Comparison of ENCODE assay signal across 24 mouse cellular contexts in the genomic region with DNA sequence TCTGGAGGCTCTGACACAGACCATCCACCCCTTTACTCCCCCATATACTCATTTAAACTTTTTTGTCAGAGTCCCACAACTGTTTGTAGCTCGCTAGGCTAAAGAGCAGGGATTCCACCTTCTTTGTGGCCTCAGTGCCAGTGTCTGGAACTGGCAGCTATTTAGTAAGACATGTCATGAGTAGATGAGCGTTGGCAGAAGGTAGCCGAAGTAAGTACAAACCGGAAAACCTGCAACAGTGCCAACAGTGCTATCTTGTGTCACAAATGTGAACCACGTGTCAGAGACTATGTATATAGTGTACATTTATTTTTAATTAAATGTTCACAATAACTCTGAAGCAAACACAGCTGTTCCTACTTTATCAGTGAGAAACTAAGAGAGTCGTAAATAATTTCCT. TPM values are rescaled to one million over a fixed set of nuclear protein-coding genes. Genes with fewer than 3 reads are reported as not detected.
DNase-seq lines count a peak whose midpoint lies in the region; ATAC-seq and TF ChIP-seq lines count a peak whose summit lies in the region.
"Had no signal": no experiment of that assay in that cellular context is flagged by ENCODE, and none has a peak within 500 bp of the region (broad histone marks: within the 10 kb centered on the region; RNA-seq: fewer than 3 reads in every experiment).

No protein-coding gene starts in this region.

- H3K9ac ChIP-seq in embryonic facial prominence, embryonic 14.5 days (ENCODE audit: low read depth, low read length) = no peak overlapping the region
- H3K9ac ChIP-seq in intestine, postnatal 0 days (ENCODE audit: low read depth, low read length) = no peak overlapping the region
- H3K9ac ChIP-seq: embryonic facial prominence, embryonic 13.5 days; forebrain, postnatal 0 days; heart, embryonic 12.5 days; heart, embryonic 15.5 days; hindbrain, embryonic 14.5 days had no signal

- no peaks in the 10 kb centered on the region for H3K36me3 ChIP-seq in embryonic facial prominence, embryonic 14.5 days (ENCODE audit: control insufficient read depth, insufficient read depth, low read length)
- no peaks in the 10 kb centered on the region for H3K36me3 ChIP-seq in embryonic facial prominence, embryonic 10.5 days (replicated peaks)
- H3K36me3 ChIP-seq in intestine, postnatal 0 days (ENCODE audit: control insufficient read depth, insufficient read depth) = no peaks in the 10 kb centered on the region
- H3K36me3 ChIP-seq: embryonic facial prominence, embryonic 13.5 days; heart, embryonic 12.5 days; heart, embryonic 15.5 days had no signal

- TF ChIP-seq CTCF in intestine, postnatal 0 days (IDR thresholded peaks at IDR 0.05; ENCODE audit: low read depth) = no peak

- ATAC-seq in embryonic facial prominence, embryonic 14.5 days (ENCODE audit: low read depth) = no peak
- 0 out of 2 replicates have a peak, but pooled peaks have one; percentile 11 for ATAC-seq in intestine, postnatal 0 days
- ATAC-seq: activated CD4-positive, CD25-positive, alpha-beta regulatory T cell, adult 4 months; forebrain, embryonic 14.5 days; hindbrain, postnatal 0 days; inflammation-experienced regulatory T-cells, adult 6 months had no signal

- peak; percentile 26 for DNase-seq in embryonic facial prominence, embryonic 14.5 days (ENCODE audit: low spot score)
- no peak for DNase-seq in embryonic facial prominence, embryonic 10.5 days (ENCODE audit: low spot score)
- peak; percentile 60 for DNase-seq in gonadal fat pad, adult 2 months (ENCODE audit: low read depth)
- no peak for DNase-seq in adrenal gland, postnatal 36 days
- DNase-seq in lung, adult 18-20 months = no peak
- DNase-seq: adrenal gland, postnatal 10 days; cerebellum, adult 11 months; cerebellum, adult 2 months; cerebellum, adult 9-11 months; cerebellum, postnatal 25 days; gastrocnemius, adult 2 months; gastrocnemius, postnatal 14 days; heart, adult 18-20 months; heart, postnatal 36 days had no signal

- 52% methylated on average over 6 of the region's 6 CpGs for WGBS in embryonic facial prominence, embryonic 14.5 days
- 77% methylated on average over 6 of the region's 6 CpGs for WGBS in embryonic facial prominence, embryonic 10.5 days
- WGBS in intestine, postnatal 0 days = 30% methylated on average over 6 of the region's 6 CpGs

- no peaks in the 10 kb centered on the region for H3K27me3 ChIP-seq in embryonic facial prominence, embryonic 14.5 days (replicated peaks; ENCODE audit: control insufficient read depth, insufficient read depth, low read length)
- no peaks in the 10 kb centered on the region for H3K27me3 ChIP-seq in embryonic facial prominence, embryonic 10.5 days (replicated peaks; ENCODE audit: low read depth, poor library complexity, severe bottlenecking)
- H3K27me3 ChIP-seq in intestine, postnatal 0 days (replicated peaks; ENCODE audit: control insufficient read depth, insufficient read depth, low read length) = no peaks in the 10 kb centered on the region
- H3K27me3 ChIP-seq: embryonic facial prominence, embryonic 13.5 days; heart, embryonic 12.5 days; heart, embryonic 15.5 days had no signal

- no peak overlapping the region for H3K4me3 ChIP-seq in embryonic facial prominence, embryonic 14.5 days (ENCODE audit: low read depth, low read length)
- no peak overlapping the region for H3K4me3 ChIP-seq in embryonic facial prominence, embryonic 10.5 days
- H3K4me3 ChIP-seq in intestine, postnatal 0 days (ENCODE audit: low read depth, low read length) = no peak overlapping the region
- H3K4me3 ChIP-seq: embryonic facial prominence, embryonic 13.5 days; gastrocnemius, adult 2 months; heart, embryonic 12.5 days; heart, embryonic 15.5 days had no signal

- no peak overlapping the region for H3K4me2 ChIP-seq in embryonic facial prominence, embryonic 14.5 days (ENCODE audit: low read depth, low read length)
- no peak overlapping the region for H3K4me2 ChIP-seq in intestine, postnatal 0 days (replicated peaks; ENCODE audit: low read depth)
- H3K4me2 ChIP-seq: embryonic facial prominence, embryonic 13.5 days; heart, embryonic 12.5 days; heart, embryonic 15.5 days; hindbrain, embryonic 14.5 days had no signal

- no peaks in the 10 kb centered on the region for H3K4me1 ChIP-seq in embryonic facial prominence, embryonic 14.5 days (ENCODE audit: control insufficient read depth, insufficient read depth, low read length)
- no peaks in the 10 kb centered on the region for H3K4me1 ChIP-seq in embryonic facial prominence, embryonic 10.5 days
- peaks cover 3% of the 10 kb centered on the region; the same call in 1 of the 2 replicates for H3K4me1 ChIP-seq in intestine, postnatal 0 days (replicated peaks; ENCODE audit: control insufficient read depth, insufficient read depth, low read length)
- H3K4me1 ChIP-seq: embryonic facial prominence, embryonic 13.5 days; heart, embryonic 12.5 days; heart, embryonic 15.5 days had no signal

- H3K27ac ChIP-seq in embryonic facial prominence, embryonic 14.5 days (replicated peaks; ENCODE audit: low read depth, low read length) = no peak overlapping the region
- no peak overlapping the region for H3K27ac ChIP-seq in embryonic facial prominence, embryonic 10.5 days (replicated peaks)
- no peak overlapping the region; the same call in 1 of the 2 replicates for H3K27ac ChIP-seq in intestine, postnatal 0 days (ENCODE audit: low read depth, low read length)
- H3K27ac ChIP-seq: embryonic facial prominence, embryonic 13.5 days; gastrocnemius, adult 2 months; heart, embryonic 15.5 days; hindbrain, embryonic 14.5 days; hindbrain, postnatal 0 days had no signal

- no peaks in the 10 kb centered on the region for H3K9me3 ChIP-seq in embryonic facial prominence, embryonic 14.5 days (ENCODE audit: control insufficient read depth, low read length)
- H3K9me3 ChIP-seq in embryonic facial prominence, embryonic 10.5 days = no peaks in the 10 kb centered on the region
- H3K9me3 ChIP-seq in intestine, postnatal 0 days (ENCODE audit: control insufficient read depth) = no peaks in the 10 kb centered on the region
- H3K9me3 ChIP-seq: embryonic facial prominence, embryonic 13.5 days; heart, embryonic 12.5 days; heart, embryonic 15.5 days had no signal

RNA-seq across cellular contexts. Expression of a gene that starts 15.0 kb away (rescaled TPM):
- polyA plus RNA-seq in embryonic facial prominence, embryonic 14.5 days (2014; fragmentation: Nextera tagmentation; extraction: Ambion mirVana) = 310 and 342 TPM in 2 replicates
- polyA plus RNA-seq in embryonic facial prominence, embryonic 10.5 days (2016; fragmentation: Nextera tagmentation; extraction: Ambion mirVana) = 266 and 277 TPM in 2 replicates
- 449 and 499 TPM in 2 replicates for polyA plus RNA-seq in gonadal fat pad, adult 2 months (2012; rRNA removed)
- 148 and 153 TPM in 2 replicates for polyA plus RNA-seq in intestine, postnatal 0 days (2015; fragmentation: Nextera tagmentation; extraction: Ambion mirVana)
- total RNA-seq in adrenal gland, postnatal 36 days (2021) = 100 to 1,000 TPM; 276 to 279 TPM

RNA-seq across cellular contexts. Expression of a gene that starts 15.5 kb away (rescaled TPM):
- polyA plus RNA-seq in embryonic facial prominence, embryonic 14.5 days (2014; fragmentation: Nextera tagmentation; extraction: Ambion mirVana) = 0.12 and 0.29 TPM in 2 replicates
- 0.73 and 1.0 TPM in 2 replicates for polyA plus RNA-seq in embryonic facial prominence, embryonic 10.5 days (2016; fragmentation: Nextera tagmentation; extraction: Ambion mirVana)
- polyA plus RNA-seq in gonadal fat pad, adult 2 months (2012; rRNA removed) = 0.22 and 0.51 TPM in 2 replicates
- 0.09 and 0.21 TPM in 2 replicates for polyA plus RNA-seq in intestine, postnatal 0 days (2015; fragmentation: Nextera tagmentation; extraction: Ambion mirVana)
- under 1 TPM; 0.26 to 0.43 TPM for total RNA-seq in adrenal gland, postnatal 36 days (2021)
- total RNA-seq: hindbrain, postnatal 0 days had no signal
- polyA plus RNA-seq: activated CD4-positive, CD25-positive, alpha-beta regulatory T cell, adult 4 months had no signal

RNA-seq across cellular contexts. Expression of a gene that starts 59.5 kb away (rescaled TPM):
- polyA plus RNA-seq in embryonic facial prominence, embryonic 14.5 days (2014; fragmentation: Nextera tagmentation; extraction: Ambion mirVana) = 16.1 and 17.7 TPM in 2 replicates
- 21.4 and 23.7 TPM in 2 replicates for polyA plus RNA-seq in embryonic facial prominence, embryonic 10.5 days (2016; fragmentation: Nextera tagmentation; extraction: Ambion mirVana)
- polyA plus RNA-seq in gonadal fat pad, adult 2 months (2012; rRNA removed) = 4.0 and 4.5 TPM in 2 replicates
- polyA plus RNA-seq in intestine, postnatal 0 days (2015; fragmentation: Nextera tagmentation; extraction: Ambion mirVana) = 9.3 and 9.7 TPM in 2 replicates
- 1 to 10 TPM; 5.7 to 5.9 TPM for total RNA-seq in adrenal gland, postnatal 36 days (2021)

Comparison
In these comparisons a context has a peak if more than half of its experiments do, and no peak if none do; other contexts are left out.
1. DNase-seq: peak in embryonic facial prominence, embryonic 14.5 days (single experiment) and gonadal fat pad, adult 2 months (single experiment); none in embryonic facial prominence, embryonic 10.5 days (single experiment), adrenal gland, postnatal 36 days (0 of 2) and lung, adult 18-20 months (0 of 2).